Mouse (Mus musculus): ENCODE data around the gene Brd1.
"Not testable (repeated sequence)": the region's sequence is repeated elsewhere in the genome, so short reads cannot be mapped to it uniquely, and the experiment has no call there.

Gene Brd1

DNA sequence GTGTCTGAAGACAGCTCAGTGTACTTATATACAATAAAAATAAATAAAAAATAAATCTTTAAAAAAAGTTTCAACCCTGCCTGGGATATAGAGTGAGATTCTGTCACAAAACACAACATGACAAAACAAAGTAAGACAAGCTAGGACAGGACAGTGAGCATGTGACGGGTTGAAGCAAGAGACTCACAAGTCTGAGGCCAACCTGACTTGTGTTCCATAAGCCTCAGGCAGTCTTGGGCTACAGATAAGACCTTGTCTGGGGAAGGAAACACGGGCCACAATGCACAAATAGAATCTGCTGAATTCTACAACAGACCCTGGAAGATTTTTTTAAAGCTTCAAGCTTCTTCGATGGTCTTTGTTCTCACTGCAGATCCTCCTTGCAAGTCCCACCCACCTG lies 6.8 kb downstream of the Brd1 start:
- DNase-seq, result no peak

DNA sequence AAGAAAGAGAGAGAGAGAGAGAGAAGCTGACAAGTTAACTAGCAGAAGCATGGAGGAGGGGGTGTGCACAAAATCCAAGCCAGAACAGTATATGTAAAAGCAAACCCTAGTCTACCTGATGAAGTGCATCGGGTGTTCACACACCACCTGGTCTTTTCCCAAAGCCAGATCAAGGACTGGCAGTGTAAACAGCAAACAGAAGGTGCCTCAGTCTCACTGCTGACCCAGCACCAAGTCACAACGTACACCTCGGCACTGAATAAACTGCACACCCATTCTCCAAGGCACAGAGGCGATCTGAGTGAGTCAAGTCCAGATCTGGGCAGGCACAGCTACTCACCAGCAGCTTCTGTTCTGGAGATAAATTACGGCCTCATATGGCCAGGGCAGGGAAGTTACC lies 9.0 kb downstream of the Brd1 start:
- DNase-seq, result peak; percentile 50

- peak; percentile 84 for DNase-seq
These were observed 9.7 kb downstream of the Brd1 start for GRCm38 (mm10) chr15:88724311-88724710.

GRCm38 (mm10) chr15:88723205-88723604 lies 10.8 kb downstream of the Brd1 start:
- no peak for DNase-seq

- no peak for DNase-seq
These were observed 16.8 kb downstream of the Brd1 start for GRCm38 (mm10) chr15:88717239-88717638.

DNA sequence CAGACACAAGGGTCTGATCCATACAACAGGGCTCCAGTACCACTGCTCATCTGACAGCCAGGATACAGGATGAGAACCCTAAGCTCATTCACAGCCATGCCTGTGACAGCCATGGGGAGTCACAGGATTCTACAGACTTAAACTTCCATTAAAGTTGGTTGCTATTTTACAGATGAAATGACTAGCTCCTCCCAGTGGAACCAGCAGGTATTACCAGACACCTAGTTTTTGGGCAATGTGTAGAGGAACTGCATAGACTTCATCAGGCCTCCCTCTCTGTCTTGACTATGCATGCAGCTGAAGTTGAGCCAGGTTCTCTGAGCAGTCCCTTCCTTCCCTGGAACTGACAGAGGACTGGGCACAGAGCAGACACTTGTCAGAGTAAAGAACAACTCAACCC lies 17.7 kb downstream of the Brd1 start:
- no peak for DNase-seq

DNA sequence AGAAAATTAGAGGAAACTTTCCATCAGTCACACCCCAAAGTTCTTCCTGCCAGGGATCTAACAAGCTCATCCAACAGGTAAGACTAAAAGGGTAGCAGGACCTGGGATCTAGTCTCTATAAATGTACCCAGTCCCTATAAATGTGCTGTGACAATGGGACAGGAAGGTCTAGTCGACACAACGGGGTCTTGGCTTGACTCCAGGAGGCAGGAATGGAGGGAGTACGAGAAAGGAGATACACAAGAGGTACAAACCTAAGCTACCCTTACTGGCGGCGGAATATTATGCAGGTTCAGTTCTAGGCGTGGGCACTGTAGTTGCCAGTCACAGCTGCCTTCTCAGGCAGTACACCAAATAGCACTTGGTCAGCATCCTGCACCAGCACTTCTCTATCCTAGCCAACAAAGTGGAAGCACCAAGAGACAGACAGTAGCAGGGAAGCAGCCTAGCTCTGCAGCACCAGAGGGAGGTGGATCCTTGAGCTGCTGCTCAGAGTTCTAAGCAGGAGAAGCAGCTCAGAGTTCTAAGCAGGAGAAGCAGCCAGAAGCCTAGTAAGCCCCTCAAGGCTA lies 19.9 kb downstream of the Brd1 start:
- DNase-seq, result no peak

- DNase-seq, result no peak
These were observed 21.5 kb downstream of the Brd1 start for GRCm38 (mm10) chr15:88712501-88712900.

GRCm38 (mm10) chr15:88709878-88710277 lies 24.2 kb downstream of the Brd1 start:
- no peak for DNase-seq

DNA sequence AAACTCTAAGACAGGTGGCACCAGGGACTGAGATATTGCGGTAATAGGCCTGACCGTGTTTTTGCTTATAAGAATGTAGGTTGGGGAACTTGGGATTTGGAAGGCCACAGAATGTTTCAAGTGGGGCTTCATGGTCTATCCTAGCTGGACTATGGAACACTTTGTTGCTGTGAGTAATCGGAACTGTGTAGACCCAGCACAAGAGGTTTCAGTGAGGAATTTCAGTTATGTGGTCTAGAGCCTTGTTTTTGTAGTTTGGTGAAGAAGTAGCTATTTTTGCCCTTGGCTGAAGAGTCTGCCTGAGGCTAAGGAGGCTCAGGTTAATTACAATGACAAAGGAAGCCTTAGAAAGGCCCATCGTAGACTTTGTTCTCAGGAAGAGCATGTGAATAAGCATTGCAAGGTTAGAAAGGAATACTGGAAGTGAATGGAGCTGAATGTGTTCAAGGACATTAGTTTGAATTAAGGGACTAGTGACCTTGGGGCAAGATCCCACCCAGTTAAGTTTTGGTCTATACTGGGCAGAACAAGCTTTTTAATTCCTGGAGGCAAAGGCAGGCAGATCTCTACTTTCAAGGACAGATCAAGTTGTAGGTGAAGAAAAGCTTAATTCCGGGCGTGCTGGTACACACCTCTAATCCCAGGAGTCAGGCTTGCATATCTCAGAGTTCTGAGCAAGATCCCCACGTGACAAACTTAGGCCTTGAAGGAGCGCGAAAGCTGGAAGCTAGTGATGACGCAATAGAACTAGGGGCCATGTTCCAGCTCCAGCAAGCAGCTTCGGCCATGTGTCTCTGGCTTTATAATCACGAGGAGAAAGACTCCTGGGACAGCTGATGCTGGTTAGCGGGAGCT lies 25.1 kb downstream of the Brd1 start:
- DNase-seq, result no peak

DNA sequence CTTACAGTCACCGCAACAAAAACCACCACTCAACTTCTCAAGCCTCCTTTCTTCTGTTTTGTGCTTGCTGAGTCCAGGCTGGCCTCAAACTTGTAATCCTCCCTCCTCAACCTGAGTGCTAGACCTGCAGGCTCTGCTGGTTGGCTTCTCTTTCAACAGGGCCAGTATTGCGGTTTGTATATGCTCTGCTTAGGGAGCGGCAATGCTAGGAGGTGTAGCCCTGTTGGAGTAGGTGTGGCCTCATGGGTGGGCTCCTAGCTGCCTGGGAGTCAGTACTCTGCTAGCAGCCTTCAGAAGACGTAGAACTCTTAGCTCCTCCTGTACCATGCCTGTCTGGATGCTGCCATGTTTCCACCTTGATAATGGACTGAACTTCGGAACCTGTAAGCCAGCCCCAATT lies 25.8 kb downstream of the Brd1 start:
- DNase-seq, result no peak

DNA sequence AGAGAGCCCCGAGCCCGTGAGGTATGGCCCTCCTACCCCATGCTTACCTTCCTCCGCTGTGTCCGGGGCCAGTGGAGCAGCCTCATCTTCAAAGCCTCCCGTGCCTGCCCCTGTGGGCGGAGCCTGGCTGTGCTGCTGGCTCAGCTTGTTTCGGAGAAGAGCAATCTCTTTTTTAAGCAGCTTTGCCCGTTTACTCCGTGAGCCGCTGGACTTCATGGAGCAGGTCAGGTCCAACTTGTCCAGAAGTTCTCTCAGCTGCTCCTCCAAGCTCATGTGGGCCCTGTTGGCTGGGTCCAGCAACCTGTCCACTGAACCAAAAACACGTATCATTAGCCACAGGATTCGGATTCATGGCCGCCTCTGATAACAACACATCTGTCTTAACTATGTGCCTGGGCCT lies 27.0 kb downstream of the Brd1 start:
- DNase-seq, result not testable (repeated sequence)

DNA sequence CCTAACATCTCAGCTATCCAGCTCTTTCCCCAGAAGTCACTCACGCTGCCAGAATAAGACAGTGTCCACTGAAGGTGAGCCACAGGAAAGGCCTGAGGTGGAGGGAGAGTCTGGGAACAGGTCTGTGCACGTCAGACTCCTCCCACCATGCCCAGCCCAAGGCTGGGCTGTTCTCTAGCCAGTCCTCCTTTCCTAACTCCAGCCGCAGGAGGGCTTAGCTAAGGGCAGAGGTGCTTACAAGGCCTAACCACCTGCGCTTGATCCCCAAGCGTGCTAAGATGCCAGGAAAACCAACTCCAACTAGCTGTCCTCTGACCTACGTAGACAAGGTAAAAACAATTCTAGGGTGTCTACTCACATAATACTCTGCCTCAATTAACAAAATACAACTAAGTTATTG lies 27.7 kb downstream of the Brd1 start:
- no peak for DNase-seq

GRCm38 (mm10) chr15:88704284-88704683 lies 29.7 kb downstream of the Brd1 start:
- no peak for DNase-seq

- no peak for DNase-seq
These were observed 31.5 kb downstream of the Brd1 start for GRCm38 (mm10) chr15:88702501-88702900.

DNA sequence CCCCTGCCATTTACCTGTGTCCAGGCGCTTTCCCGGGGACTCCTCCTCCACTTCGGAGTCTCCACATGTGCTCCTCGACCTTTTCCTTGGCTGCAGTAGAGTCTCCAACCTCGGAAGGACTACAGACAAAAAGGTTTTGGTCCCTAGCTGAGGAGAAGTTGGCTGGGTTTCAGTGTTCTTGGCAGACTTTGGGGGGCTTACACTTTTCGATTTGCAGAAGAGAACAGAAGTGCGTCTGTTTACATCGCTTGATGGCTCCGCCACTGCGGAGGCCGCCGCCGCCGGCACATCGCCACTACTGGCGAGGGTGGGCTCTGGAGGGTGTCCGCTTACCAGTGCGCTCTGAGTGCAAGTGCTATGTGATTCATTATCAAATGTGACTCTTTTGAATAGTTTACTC lies 33.3 kb downstream of the Brd1 start:
- no peak for DNase-seq

GRCm38 (mm10) chr15:88699508-88699907 lies 34.5 kb downstream of the Brd1 start:
- no peak for DNase-seq

DNA sequence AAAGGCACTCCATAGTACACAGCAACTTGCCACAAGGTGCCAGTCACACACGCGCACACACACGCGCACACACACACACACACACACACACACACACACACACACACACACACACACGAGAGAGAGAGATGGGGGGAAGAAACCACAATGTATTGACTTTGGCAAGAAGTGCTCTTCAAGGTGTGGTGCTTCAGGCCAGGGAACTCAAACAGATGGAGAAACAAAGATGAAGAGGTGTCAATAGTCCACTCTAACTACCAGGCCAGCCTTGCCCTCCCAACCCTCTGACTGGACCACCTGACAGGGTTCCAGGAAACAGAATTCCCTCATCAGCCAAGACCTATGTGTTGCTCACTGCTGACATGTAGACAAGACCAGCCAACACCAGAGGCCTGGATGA lies 36.4 kb downstream of the Brd1 start:
- DNase-seq, result no peak

DNA sequence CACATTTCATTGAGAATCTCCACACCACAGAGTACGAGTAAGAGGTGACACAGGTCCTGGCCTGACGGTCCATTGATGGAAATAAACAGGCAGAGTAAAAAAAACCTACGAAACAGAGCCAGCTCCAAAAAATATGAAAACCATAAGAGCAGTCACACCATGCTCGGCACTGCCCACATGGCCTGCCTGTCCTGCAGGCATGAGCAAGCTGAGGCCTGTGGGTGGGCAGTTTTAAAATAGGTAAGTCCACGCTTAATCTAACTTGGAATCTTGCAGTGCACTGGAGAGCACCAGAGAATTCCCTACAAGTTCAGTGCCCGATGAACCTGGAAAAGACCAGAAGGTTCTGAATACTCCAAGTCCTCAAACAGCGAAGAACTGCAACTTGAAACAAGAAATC lies 38.0 kb downstream of the Brd1 start:
- no peak for DNase-seq

GRCm38 (mm10) chr15:88694033-88694432 lies 40.0 kb downstream of the Brd1 start:
- DNase-seq, result no peak

DNA sequence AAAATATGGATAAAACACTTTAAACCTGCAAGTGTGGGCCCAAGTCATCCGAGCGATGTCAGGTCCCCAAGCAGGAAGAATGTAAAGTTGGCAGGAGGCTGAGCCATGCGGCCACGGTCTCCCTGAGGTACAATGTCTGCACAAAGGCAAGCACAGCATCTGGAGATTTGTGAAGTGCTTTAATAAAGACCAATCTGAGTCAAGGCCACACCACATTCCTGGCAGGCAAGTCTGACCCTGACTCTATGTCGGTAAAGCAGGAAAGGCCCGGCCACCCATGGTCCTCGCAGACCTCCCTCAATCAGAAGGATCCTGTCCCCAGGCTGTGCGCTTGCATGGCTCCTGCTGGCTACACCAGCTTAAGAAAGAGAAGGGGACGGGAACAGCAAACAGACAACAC lies 41.3 kb downstream of the Brd1 start:
- DNase-seq, result no peak

- no peak for DNase-seq
These were observed 42.9 kb downstream of the Brd1 start for GRCm38 (mm10) chr15:88691129-88691528.

DNA sequence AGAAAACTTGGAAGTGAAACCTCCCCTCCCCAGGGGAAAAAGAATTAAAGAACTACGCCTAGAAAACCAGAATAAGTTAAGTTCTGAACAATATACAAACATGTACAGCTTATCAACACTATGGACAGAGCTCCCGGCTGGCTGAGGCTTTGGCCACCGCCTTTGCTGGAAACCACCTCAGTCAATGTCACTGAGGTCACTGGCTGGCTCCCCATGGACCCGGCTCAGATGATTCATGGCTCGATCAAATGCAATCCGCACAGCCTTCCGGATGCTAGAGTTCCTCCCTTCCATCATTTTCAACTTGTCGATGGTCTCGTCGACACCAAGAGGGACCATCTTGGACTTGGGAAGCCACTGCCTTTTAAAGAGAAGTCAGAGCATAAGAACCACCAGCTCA lies 45.9 kb downstream of the Brd1 start:
- no peak for DNase-seq

DNA sequence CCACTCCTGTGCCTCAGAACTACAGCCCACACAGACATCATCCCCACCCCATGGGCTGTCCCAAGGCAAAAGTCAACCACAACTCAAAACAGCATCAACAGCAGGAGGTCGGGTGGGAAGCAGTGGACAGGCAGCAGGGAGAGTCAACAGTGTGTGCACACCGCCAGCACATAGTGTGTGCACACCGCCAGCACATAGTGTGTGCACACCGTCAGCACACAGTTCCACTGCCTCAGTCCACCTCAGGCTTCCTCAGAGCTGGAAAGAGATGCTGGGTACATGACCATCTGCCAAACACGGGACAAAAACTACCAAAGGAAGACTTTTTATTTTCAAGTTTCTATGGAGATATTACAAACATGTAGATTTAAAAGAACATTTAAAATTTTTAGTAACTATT lies 47.3 kb downstream of the Brd1 start:
- DNase-seq, result no peak

- no peak for DNase-seq
These were observed 50.0 kb downstream of the Brd1 start for GRCm38 (mm10) chr15:88684039-88684438.
